Mouse (Mus musculus): ENCODE measurements around the gene Rbms3.

Gene Rbms3

DNA sequence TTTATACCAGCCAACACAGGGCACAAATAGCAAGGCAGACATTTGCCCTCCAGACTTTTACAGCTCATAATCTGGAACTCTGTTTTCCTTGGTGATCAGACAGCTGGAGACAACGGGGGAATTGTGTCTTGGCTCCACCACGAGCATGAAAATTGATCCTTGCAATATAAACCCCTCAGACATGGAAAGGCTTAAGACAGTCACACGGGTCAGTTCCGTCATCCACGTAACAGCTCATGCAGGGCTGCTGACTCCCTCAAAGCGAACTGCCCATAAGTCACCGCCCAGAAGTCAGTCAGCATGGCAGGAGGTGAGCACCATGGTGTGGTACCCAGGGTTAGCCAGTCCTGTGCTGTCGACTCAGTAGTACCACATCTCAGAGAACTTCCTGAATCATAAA, 794.8 kb downstream of the Rbms3 start:
- no peak for DNase-seq (ENCODE audit: low read depth, low spot score)

DNA sequence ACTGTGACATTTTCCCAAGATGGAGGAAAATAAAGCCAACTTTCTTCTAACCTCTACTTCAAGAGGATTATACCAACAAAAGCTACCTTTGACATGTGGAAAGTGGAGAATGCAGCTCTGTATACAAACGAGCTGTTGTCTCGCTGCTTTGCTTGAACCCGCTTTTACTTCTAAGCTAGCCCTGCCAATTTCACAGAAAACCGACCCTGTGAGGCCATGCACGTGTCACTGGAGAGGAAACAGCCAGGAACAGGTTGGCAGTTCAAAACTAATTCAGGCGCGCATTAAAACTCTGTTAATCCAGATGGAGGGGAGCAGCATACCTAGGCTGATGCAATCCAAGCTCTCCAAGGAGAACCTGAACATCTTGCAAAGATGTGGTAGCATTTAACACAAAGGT, 796.0 kb downstream of the Rbms3 start:
- DNase-seq (ENCODE audit: low read depth, low spot score): no peak

DNA sequence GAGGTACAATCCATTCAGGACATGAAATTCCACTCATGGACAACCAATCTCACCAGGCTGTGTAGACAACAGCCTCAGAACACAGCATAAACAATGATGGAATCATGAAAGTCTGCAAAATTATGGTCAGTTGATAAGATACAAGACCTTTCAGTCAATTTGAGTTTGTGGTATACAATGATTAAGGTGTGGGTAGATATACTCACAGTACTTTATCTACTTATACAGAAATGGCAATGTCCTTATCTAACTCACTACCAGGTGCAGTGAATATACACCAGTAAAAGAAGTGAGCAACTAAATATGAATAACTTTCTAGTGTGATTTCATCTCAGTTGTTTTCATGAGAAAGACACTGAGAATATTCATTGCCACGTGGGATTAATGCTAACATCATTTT, 796.9 kb downstream of the Rbms3 start:
- no peak for DNase-seq (ENCODE audit: low read depth, low spot score)

DNA sequence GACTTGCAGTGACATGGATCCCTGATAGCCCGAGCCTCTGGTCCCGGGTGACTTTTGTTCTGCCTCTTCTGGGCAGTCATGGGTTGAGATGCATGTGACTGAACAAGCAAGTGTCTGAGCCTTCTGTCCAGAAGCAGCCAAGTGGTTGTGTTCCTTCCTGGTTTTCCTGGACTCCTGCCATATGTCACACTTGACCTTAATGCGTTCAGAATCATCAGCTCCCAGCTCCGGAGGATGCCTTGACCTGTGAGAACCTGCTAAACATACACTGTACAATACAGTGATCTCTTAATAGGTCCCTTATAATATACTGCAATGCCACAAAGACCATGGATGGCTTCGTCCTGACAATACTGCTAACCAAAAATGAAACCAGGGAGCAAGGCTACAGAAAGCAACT, 798.3 kb downstream of the Rbms3 start:
- no peak for DNase-seq (ENCODE audit: low read depth, low spot score)

DNA sequence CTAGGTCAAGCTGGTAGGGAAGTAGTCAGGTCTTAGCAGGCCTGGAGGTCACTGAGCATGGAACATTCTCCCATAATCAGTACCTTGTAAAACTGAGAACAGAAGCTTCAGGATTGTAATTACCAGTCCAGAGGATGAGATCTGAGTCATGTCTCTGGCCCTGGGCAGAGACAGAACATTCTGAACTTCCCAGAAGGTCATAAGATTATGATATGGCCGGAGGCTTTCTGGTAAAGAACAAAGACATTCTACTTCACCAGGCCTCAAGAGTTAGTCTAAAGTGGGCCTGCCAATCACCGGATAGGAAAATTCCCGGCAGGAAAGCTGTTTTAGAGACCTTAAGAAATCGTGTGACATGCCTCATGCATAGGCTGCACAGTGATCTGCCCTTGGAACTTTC, 799.8 kb downstream of the Rbms3 start:
- no peak for DNase-seq (ENCODE audit: low read depth, low spot score)

DNA sequence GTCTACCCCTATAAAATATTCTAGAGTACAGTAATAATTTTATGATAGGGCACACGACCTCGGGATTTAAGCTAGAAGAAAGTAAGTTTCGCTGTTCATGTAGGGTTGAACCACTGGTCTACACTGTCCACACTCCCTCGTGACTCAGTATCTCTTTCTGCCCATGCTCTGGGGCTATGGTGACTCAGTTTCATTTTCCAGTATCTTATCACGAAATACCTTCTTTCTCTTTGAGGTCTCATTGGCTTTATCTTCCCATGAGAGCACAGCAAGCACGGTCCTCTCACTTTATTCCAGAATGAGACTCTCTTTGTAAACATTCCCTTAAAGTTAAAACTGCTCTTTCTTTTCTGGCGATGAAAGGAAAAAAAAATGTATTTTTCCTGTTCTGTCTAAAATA, 808.1 kb downstream of the Rbms3 start:
- DNase-seq (ENCODE audit: low read depth, low spot score): no peak

DNA sequence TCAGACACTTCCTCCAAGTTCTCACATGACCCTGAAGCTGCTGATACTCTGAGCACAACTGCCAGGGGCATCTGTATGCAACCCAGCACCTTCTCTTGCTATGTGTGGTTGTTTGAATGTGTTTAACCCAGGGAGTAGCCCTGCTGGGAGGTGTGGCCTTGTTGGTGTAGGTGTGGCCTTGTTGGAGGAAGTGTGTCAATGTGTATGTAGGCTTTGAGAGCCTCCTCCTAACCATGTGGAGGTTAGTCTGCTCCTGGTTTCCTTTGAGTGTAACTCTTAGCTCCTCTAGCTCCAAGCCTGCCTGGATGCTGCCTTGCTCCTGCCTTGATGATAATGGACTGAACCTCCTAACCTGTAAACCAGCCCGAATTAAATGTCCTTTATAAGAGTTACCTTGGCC, 812.5 kb downstream of the Rbms3 start:
- DNase-seq (ENCODE audit: low read depth, low spot score): peak; percentile 7

DNA sequence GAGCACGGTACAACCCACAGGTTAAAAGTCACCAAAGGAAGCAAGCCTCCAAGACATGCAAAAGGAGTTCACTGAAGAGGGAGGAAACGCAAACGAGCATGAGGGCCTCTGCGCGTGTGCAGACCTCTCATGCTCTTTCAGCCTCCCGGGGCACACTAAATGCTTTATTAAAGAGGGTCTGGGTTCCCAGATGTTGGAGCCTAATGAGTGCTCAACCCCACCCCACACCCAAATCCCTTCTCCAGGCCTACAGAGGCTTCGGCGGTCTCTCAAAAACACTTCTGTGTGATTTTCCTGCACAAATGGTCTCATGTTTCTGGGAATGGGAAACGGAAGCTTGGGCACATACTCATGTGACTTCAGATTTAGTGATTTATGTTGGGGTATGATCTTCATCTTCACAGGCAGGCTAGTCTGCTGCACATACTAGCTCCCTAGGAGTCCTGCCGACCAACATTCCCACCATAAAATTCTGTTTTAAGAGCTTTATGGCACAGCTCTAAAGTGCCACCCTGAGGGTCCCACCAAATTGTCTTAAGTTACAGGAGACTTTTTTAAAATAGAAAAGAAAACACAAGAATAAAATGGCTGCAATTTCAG, 815.1 kb downstream of the Rbms3 start:
- no peak for DNase-seq (ENCODE audit: low read depth, low spot score)

DNA sequence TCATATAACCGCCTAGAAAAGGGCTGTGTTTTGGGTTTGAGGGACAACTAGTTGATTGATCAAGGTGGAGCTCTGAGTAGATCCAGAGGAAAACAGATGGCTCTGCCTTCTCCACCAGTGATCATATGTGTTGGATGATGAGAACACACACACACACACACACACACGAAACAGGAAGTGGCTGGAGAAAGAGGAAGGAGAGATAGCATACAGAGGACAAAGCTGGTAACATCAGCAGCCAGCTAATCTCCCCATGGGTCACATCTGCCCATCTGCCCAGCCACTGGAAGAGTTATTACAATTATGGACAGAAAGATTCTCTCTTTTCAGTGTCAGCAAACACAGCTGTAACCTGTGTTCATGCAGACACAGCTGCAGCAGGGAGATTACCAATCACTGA, 816.3 kb downstream of the Rbms3 start:
- no peak for DNase-seq (ENCODE audit: low read depth, low spot score)

DNA sequence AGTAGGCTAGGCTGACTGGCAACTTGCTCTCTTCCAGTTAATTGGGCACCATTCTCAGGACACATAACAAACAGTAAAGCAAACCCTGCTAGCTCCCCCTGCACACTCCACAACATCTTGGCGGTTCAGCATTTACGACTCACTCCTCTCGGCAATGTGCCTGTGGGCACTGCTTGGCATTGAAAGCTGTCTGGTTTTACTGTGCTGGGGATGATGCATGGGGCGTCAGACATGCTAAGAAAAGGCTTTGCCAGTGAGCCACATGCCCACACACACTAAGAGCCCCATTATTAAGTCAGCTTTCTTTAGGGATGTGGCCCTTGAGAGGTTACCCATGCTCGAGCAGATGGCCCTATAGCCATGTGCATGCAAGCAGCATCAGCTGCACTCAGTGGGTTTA, 820.5 kb downstream of the Rbms3 start:
- DNase-seq (ENCODE audit: low read depth, low spot score): no peak

DNA sequence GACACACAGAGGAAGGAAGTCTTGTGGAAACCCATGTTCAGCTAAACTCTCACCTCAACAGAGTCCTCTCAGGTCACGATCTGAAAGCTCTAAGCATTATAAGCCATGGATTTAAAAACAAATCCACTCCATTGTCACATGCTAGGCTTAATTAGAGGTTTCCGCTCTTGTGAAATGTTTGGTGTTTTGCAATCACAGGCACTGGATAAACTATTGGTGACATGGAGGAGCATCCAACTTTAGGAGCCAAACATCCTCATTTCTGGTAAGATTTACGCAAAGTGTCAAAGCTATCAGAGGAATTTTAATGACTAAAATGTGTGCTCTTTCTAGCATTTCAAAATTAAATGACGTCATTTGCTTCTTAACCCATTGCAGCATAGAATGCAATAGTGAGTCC, 821.3 kb downstream of the Rbms3 start:
- DNase-seq (ENCODE audit: low read depth, low spot score): no peak

DNA sequence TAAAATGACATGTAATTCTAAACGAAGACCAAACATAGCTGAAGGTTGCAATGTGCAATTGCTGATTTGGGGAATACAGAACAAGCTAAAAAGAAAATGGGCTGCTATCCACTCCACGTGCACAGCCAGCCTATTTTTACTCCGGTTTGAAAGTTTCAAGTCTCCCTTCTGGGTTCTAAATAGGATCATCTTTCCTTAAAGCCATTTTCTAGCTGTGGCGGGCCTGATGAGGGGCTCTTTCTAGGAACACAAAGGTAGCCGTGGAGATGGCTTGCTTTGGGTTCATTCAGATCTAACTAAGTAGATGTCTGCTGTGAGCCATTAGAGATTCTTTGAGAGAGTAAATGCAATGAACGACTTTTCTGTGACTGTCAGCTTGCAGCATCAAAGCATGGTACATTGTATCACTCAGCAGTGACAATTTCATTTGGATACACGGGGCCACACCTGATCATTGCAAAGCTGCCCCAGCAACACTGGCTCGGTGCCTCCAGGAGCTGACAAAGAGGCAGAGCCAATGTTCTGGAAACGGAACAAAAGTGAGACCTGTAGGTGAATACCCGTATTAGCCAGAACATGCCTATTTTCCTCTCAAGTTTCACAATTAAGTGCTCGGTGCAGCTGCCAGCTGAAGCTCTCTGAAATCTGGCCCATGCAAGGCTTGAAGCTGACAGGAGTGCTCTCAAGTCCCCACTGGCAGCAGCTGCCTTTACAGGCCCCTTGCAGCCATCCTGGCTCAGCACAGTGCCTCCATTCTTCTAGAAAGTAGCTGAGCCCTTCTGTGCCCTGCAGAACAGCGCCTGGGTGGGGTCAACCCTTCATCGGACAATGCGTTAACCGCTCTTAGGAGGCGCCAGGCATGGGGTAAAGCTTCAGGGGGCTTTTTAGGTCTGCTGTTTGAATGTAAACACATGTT, 822.3 kb downstream of the Rbms3 start:
- DNase-seq (ENCODE audit: low read depth, low spot score): no peak

DNA sequence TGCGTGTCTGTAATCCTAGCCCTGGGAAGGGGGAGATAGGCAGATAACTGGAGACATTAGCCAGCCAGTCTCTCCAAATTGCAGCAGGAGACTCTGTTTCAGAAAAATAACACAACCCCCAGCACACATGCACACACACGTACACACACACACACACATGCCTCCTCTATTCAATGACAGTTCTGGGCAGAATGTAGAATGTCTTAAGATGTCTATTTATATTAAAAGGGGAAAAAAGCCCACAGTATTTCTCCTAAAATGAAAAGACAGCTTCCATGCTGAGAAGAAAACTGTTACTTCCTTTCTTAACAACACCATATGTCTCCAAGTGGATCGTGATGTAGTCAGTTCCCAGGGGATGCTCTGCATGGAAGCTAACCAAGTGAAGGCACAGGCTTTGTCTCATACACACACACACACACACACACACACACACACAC, 826.4 kb downstream of the Rbms3 start:
- DNase-seq (ENCODE audit: low read depth, low spot score): no peak

DNA sequence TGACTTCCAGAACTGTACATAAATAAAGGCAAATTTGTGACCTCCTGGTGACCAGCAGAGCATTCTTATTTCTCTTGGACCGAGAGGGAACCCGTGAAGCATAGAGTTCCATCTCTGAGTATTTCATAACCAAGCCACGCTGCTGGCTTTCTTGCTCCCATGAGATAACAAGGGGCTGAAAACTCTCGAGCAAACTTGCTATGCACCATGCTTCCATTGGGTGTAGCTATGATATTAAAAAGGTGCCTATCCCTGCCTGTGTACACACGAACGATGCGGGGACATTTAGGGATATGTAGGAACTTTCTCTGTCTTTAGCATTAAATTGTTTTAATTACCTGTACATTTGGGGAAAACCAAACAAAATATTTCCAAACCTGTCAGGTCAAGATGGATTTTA, 827.1 kb downstream of the Rbms3 start:
- DNase-seq (ENCODE audit: low read depth, low spot score): no peak

DNA sequence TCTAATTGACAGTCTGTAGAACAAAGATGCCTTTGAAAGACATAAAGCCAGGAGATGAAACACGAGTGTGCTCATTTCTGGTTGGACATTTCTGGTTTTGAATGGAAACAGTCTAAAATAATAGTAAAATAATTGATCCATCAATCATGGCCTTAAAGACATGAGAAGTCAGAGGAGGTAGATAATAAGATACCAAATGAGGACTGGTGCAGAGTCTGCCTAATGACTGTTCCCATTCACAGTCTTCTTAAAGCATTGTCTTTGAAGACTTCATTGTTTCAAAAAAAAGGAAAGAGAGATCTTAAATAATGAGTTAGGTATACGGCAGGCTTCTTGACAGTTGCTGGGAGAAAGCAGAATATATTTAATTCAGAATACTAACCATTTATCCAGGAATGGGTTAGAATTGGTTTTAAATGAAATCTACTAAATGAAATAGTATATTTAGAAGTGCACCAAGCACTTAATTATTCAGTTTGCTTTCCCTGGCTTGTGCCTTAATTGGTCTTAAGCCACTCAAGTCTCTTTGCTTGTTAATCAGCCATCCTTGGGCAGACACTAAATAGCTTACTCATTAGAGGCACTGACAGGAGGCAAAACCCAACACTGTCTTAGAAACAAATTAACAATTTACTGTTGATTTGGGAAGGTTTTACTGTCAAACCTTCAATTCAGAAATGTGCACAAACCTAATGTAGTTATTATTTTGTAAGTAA, 834.3 kb downstream of the Rbms3 start:
- DNase-seq (ENCODE audit: low read depth, low spot score): no peak

DNA sequence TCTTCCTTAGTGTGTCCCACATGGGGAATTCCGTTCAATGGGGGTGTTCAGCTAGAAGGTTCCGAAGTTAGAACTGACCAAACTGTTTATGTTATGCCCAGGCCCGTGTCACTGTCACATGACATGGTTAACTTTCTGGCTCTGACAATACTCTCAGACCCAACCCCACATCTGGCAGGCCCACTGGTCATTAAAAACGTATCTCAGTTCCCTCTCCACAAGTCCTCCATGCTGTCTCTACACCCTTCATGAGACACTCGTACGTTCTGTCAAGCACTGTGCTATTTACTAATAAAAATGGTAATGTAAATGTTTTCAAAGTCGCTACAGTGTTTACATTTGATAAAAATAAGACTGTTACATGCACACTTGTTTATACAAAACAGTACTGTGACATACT, 837.9 kb downstream of the Rbms3 start:
- no peak for DNase-seq (ENCODE audit: low read depth, low spot score)

DNA sequence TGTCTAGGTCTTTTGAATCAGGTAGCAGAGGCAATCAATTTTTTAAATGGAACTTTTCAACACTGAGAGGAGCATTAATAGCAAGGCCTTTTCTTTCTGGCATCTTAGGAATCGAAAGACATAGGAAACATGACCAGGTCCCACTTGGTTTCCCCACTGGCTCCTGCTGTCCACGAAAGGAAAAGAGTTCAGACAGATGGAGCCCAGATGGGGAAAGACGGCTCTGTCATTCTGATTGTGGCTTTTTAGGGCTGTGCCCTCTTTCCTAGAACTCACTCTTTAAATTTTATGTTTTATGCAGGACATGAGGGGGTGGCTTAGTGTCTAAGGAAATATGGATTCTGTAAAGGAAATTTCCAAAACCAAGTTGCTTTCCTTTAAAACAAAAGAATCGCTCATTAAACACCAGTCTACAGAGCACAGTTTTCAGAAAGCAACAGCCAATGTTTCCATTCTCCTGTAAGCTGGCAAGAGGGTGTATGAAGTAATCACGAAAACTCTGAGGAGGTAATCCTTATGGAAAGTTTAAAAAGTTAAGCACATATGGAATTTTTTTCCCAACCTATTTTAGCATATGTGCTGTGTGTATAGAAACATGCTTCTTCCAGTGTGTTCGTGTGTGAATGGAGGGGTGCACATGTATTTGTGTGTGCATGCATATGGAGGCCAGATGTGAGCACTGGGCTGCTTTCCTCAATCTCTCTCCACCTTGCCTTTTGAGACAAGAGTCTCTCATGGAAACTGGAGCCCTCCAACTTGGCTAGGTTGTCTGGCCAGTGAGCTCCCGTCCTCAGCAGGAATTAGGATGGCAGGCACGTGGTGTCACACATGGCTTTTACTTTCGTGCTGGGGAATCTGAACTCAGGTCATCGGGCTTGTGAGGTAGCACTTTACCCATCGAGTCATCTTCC, 843.3 kb downstream of the Rbms3 start:
- no peak for DNase-seq (ENCODE audit: low read depth, low spot score)

DNA sequence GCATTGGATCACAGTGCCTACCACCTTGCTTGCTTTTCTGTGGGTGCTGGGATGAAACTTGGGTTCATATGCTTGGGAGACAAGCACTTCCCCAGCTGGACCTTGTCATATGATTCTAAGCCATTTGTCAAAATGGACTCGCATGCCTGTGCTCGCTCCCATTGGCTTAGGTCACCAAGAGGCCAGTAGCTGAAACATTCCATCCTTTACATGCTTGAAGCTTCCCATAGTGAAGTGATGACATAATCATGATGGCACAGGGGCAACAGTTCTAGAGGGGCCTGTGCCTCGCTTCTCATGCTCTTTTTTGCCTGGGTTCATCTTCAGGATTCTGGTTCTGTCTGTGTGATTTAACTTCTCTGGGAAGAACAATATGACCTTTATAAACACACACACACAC, 857.9 kb downstream of the Rbms3 start:
- DNase-seq (ENCODE audit: low read depth, low spot score): no peak

DNA sequence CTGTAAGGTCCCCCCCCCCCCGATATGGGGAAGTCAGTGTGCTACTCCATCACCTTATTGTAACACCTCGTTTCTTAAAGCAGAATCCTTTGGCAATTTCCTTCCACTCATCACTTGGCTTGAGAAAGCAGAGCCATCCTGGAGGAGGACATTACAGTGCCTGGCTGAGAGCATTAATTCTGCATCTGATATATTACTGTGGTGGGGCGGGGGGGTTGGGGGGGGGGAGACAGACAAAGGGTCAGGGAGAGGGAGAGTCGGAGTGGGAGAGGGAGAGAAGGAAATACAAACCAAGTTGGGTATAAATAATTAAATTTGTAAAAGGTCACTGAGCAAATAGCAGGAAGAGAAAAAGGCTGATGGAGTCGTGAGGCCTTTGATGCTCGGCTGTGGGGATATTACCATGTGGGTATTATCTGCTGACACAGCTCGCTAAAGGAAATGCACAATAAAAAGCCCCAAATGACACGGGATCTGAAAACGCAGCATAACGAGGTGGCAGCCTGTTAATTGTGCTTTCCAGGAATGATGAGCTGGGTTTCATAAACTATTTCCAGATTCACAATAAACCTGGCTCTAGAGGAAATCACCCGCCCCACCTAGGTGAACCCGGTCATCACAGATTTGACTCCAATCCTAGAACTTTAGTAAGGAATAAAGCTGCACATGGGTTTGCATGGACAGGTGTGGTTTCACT, 860.2 kb downstream of the Rbms3 start:
- no peak for DNase-seq (ENCODE audit: low read depth, low spot score)

DNA sequence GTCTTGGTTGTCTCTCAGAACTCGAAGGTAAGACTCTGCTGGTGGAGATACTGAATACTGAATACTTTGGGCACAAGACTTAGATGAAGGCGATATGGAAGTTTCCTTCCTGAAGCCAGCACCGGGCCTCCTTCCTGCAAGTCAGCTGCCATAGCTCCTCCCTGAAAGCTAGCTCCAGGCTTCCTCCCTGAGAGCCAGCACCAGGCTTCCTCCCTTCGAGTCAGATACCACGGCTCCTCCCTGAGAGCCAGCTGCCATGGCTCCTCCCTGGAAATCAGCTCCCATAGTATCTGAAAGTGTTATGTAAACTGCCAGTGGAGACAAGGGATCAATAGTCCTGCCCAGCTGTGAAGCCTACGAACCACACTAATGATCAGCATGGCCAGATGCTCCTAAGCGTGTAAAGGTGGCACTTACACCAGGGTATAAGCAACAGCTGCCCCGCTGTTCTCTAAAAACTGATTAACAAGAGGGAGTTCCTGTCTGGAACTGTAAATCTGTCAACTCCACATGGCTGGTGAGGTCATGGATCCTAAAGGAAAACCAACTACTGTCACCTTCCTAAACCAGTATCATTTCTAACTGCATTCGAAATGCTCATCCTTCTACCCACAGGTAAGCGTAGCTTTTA, 867.2 kb downstream of the Rbms3 start:
- DNase-seq (ENCODE audit: low read depth, low spot score): peak; percentile 6
